Mouse (Mus musculus) lung, postnatal 36 days (tissue): ENCODE measurements around the gene Mob4.
"Not testable (repeated sequence)": the region's sequence is repeated elsewhere in the genome, so short reads cannot be mapped to it uniquely, and the experiment has no call there.

Source experiments
- DNase-seq: peaks from one replicate; pipeline ENCODE4 v3.0.0; 2022; ENCODE audit warnings: mixed read lengths

Gene Mob4

DNA sequence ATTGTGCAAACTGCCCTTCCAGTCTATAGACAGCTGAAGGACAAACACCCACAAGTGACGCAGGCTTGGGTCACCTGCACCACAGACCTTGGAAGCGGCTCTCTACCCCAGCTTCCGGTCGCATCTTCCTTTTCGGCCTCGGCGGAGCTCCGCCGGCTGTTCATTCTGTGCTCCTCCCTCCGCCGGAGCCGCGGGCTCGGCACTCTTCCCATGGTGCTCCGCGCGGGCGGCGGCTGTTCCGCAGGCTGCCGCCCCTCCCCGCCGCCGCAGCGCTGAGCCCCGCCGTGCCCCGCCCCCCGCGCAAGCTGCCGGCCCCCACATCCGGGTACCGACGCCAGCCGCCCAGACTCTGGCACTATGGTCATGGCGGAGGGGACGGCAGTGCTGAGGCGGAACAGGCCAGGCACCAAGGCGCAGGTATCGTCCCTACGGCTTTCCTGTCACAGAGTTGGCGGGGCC is at the start of gene Mob4:
Gene Mob4 (plus strand): TSS at position 289 of the 459 bp plus-strand sequence.
- peak; percentile 92 for DNase-seq

DNA sequence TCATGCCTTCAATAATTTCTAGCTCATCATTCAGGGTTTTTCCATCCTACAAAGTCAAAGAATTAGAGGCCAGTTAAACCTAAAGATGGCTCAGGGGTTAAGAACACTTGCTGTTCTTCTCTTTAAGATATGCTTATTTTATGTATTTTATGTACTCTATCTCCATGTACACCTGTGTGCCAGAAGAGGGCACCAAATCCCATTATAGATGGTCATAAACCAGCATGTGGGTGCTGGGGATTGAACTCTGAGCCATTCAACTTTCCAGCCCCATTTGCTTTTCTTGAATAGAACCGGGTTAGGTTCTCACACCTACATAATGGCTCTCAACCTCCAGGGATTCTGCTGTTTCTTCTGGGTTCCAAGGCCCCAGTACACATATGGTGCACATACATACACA is 48.9 kb upstream of the Mob4 start:
- no peak for DNase-seq

DNA sequence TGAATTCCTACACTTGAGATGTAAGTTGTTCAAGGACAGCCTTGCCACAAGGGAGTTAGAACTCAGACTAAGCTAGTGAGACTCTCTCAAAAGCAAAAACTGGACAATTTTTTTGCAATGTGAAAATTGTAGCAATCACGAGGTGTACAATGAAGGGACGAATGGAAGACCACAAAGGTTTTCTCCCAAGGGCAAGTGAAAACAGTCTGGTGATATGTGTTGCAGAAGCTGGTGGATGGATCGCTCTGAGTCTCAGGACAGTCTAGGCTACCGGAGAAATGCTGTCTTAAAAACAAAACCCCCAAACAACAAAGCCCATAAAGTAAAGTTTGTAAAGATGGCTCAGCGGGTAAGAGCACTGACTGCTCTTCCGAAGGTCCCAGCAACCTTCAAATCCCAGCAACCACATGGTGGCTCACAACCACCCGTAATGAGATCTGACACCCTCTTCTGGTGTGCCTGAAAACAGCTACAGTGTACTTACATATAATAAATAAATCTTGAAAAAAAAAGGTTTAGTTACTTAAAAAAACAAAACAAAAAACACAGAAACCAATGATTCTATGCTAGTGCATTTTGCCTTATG is 45.2 kb upstream of the Mob4 start:
- DNase-seq, result no peak

DNA sequence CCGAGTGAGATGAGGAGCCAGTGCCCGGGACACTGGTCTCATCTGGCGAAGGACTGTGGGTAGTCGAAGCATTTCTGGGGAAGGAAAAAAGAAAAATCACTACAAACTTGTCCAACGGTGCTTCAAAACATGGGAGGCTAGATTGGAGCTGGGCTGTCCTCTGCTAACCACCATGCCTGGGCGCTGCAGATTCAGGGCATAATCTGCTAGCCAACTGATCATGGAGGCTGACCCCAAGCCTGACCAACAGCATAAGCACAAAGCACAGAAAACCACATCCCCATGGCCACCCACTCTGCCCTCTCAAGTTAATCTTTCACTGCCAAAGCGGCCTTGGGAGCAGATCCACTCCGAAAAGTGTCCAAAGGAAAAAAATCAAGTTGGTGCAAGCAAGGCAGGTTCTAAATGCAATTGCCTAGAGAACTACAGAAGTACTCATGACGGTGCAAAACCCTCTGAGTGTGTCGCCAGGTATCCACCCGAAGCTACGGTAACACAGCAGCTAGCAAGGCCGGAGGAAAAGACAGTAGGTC is 44.1 kb upstream of the Mob4 start:
- no peak for DNase-seq

DNA sequence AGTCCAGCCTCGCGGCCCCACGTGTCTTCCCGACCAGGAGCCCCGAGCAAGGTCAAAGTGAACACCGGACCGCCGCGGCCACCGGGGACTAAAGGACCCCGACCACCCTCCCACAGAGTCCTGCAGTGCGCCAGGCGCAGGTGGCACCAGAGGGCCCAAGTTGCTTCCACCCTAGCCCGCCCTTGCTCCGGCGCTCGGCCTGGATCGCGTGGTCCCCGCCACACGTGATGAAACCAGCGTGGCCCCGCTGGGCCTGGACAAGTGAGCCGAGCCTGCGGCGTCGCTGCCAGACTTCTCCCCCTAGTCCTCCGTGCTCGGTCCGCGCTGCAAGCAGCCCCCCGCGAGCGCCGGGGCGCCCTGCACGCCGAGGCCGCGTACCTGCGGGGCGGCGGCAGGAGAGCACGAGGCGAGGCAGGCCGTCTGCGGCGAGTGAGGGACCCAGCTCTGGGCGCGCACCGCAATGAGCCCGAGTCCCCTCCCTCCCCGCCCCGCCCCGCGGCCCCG is 43.6 kb upstream of the Mob4 start:
- no peak for DNase-seq

DNA sequence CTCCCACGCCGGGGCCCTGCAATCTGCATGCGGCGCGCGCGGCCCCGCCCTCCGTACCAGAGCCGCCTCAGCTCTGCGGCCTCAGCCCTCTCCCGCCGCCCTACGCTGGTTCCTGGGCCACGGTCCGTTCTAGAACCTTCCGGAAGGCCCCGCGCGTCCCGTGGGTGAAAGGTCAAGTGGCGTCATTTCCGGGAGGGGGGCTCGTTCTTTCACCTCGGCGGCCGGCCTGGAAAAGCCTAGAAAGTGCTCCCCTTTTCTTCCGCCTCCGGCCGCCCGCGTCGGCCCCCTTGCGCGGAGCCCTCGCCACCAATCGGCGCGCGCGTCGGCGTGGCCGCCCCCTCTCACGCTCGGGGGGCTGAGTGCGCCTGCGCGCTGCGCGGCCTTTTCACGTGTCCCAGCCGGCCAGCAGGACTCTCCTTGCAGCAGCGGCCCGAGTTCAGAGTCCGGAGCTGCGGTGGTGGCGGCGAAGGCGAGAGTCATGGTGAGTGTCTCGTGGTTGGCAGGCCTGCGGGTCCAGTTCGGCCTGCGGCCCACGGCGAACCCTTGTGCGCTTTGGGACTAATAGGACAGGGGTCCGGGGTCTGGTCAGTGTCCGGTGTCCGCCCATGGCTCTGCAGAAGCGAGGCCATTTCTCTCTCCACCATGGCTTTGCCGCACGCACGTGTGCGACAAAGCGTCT is 43.0 kb upstream of the Mob4 start, which contains the start of the genes Hspe1 and Hspd1:
Gene Hspe1 (plus strand): TSS at position 201 of the 679 bp plus-strand sequence.
Gene Hspd1 (minus strand): TSS at position 312 of the 679 bp plus-strand sequence.
- DNase-seq, result peak; percentile 99

DNA sequence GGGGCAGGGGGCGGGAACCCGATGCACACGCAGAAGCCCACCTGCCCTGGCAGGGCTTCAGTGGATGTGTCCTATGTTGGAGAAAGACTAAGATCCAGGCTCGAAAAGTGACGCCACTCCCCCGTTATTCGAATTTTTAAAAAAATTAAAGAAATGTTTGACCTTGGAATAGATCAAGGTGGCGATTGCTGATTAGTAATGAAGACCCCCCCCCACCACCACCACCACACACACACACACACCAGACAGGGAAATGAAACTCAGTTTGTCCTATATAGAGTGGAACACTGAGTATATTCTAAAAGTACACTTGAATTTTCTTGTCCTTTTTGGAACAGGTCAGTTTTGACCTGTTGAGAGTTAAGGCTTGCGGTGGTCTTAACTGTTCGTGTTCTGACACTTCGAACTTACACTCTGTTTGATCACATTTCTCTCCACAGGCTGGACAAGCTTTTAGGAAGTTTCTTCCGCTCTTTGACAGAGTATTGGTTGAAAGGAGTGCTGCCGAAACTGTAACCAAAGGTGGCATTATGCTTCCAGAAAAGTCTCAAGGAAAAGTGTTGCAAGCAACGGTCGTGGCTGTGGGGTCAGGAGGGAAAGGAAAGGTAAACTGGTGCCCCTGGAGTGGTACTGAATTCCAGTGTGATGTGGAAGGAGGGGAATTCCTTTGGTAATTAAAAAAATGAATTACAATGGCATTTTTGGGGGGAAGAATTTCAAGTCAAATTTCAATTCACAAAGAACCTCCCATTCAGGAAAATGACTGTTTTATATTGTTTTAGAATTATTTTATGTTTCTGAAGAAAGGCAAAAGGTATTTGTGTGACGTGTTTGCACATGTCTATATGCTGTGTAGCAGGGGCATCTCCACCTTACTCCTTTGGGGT is 42.2 kb upstream of the Mob4 start:
- DNase-seq, result no peak

DNA sequence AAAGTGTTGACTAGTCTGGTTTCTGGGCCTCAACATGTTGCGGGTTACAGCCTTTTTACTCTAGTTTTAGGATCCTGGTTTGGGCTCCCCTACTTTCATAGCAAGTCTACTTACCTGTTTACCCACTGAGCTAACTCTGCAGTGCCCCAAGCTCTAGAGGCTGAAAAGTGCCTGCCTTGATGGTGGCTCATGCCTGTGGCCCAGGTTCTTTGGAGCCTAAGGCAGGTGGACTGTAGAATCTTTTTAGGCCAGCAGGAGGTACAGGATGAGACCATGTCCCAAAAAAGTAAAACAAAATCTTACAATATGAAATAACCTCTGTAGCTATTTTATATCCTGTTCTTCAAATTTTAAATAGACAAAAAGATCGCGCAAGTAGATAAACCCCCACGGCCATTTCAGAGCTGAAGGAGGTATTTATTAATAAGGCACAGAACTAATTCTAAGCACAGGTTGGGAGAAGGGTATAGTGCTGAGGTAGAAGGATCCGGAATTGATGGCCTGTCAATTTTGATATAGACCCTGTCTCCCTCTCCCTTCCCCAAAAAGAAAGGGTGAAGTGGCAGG is 41.5 kb upstream of the Mob4 start:
- no peak for DNase-seq

DNA sequence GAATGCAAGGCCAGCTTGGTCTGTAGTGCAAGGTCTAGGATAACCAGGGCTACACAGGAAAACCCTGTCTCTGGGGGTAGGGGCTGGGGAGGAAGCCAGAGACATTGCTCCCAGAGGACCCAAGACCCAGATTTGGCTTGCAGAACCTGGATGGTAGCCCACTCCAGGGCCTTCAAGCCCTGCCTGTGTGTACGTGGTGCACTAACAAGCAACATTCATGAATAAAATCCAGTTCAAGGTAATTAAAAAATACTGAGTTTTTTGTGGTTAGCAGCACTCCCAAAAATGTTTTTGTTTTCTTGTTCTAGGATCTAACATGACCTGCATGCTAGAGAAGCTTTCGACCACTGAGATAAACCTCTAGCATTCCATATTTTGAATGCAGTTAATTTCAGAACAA is 39.0 kb upstream of the Mob4 start:
- DNase-seq, result no peak

DNA sequence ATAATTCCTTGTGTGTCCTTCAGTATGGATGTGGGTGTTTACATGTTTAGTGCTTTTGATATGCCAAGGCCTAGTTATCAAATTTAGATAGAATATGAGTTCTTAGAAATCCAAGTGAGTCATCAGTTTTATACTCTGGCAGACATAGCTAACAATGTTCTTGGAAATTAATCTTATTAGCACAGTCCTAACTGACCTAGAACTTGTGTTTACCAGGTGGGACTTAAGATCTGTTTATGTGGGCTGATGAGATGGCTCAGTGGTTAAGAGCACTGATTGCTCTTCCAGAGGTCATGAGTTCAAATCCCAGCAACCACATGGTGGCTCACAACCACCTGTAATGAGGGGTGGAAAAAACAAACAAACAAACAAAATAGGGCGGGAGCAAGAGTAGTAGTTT is 38.6 kb upstream of the Mob4 start:
- no peak for DNase-seq

DNA sequence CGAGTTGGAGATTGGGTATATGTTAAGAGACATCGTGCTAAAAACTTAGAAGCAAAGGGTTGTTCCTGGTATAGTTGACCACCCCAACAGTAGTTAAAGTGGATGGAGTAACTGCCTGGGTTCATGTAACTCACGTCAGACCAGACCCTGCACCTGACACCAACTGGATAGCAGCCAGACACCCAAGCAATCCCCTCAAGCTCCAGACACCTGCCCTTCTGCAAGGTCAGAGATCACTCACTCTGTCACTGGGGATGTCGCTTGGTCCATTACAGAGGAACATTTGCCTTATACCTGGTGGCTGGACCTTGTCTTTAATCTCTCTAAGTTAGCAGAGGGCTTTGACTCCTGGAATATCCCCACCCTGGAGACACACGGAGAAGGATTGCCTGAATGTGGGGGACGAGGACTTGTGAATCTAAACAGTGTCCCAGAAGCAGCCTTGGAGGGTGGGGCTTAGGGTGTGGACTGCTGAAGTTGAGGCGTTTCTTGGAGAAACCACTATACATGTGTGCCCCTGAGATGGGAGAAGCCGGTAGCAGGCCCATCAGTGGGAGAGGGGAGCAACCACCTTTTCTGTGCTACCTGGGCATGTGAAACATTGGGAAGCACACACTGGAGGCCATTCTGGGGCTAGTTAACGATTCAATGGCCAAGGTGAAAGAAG is 24.0 kb upstream of the Mob4 start:
- no peak for DNase-seq

DNA sequence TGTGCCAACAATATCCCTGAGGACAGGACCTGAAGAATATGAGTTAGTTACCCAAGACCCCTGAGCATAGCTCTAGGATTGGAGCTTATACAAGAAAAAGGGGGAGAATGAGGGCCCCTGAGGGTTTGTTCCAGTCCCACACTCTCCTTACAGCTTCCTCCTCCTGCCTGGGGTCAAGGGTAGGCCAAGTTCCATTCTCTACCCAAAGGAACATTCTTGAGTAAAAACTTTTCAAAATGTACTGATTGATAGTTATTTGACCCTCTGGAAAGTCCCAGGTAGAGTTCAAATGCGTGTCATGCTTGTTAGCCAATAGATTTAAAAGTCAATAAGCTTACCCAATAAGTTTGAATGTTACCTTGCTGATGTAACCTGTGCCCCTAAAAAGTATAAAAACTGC is 23.4 kb upstream of the Mob4 start:
- no peak for DNase-seq

DNA sequence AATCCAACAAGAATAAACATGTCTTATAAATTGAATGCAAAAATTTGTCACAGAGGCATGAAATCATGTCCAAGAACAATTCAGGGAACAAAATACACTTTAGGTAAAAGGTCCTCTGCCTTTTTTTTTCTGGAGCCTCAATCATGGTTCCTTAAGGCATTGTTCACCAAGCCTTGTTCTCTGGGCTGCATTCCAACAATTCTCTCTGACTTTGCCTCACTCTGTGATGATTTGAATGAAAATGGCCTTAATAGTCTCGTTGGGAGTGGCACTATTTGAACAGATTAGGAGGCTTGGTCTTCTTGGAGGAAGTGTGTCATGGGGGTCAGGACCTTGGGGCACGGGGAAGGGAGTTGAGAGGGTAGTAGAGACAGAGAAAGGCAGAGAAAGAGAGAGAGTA is 22.6 kb upstream of the Mob4 start:
- no peak for DNase-seq

DNA sequence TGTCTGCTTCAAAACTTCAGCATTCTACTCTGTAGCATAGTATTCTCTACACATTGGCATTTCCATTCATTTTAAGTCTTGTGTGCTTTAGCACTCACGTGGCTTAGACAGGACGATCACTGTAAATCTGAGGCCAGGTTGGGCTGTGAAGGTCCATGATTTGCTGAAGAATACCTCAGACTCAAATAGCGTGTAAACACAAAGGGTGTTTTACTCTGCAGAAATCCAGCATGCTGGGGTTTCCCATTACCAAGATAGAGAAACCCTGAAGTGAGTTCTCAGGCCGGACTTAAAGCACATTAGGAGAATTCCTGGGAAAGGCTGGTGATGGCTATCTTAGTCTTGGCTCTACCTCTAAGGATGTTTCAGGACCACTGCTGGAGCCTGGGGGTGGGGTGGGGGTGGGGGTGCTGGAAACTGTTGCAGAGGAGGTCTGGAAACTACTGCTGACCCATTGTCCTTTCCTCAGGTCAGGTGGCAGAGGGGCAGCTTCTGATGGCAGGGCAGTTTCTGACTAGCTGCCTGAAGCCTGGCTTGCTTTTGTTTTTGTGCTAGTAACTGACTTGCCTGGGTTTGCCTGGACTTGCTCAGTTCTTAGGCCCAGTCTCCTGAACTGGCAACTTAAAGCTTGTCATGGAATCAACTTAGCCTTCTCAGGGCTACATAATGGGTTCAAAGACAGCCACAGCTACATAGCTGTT is 21.8 kb upstream of the Mob4 start:
- no peak for DNase-seq

DNA sequence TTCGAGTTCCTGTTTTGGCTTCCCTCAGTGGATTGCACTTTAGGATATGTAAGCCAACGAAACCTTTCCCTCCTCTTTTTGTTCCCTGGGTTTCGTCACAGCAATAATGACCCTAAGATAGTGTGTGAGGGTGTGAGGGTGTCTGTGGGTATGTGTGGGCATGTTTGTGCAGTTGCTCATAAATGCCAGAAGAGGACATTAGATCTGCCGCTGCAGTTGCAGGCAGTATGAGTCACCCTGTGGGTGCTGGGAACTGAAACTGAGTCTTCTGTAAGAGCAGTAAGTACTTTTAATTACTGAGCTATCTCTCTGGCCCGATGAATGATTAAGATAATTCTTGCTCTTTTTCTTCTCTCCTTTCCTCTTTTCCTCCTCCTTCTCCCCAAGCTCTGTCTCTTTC is 8.0 kb upstream of the Mob4 start:
- DNase-seq, result no peak

DNA sequence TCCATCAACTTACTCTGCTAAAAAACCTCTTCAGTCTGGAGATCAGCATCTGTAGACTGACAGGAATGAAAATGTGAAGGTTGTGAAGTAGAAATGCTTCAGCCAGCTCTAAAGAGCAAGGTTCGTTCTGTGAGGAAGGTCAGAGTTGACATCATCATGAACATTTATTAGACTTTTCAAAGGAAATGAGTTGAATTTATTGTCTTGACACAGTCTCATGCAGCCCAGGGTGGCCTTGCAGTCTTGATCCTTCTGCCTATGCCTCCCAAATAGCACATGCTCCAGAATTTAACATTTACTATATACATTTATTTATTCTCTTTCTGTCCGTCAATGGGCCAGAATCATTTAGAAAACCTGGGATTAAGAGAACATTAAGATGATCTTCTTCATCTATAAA is 7.5 kb upstream of the Mob4 start:
- DNase-seq, result no peak

DNA sequence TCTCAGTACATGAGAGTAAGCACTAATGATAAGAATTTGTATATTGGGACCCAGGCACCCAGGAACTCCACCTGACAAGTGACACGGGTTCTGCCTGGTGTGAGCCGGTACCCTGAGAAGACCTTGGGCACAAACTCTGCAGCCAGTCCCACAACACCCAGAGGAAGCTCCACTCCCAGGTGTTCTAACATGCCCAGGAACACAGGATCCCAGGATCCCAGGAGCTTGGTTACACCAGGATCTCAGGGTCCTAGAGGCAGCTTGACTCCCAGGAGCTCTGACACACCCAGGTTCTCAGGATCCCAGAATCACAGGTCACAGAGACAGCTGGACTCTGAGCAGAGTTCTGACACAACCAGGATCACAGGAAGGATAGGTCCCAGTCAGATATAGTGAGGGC is 6.9 kb upstream of the Mob4 start:
- DNase-seq, result not testable (repeated sequence)

DNA sequence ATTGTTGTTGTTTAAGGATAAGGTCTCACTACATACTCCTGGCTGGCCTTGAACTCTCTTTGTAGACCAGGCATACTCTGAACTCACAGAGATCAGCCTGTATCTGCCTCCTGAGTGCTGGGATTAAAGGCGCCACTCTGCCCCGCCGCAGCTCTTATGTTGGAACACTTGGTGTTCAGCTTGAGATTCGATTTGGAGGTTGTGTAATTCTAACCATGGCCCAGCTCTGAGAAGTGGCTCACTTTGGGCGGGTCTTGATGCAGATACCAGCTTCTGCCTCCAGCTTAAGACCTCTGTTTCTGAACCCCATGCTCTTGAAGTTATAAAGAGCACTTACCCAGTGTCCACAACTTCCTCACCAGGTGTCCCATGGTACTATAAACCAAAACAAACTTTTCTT is 1.3 kb upstream of the Mob4 start:
- no peak for DNase-seq

DNA sequence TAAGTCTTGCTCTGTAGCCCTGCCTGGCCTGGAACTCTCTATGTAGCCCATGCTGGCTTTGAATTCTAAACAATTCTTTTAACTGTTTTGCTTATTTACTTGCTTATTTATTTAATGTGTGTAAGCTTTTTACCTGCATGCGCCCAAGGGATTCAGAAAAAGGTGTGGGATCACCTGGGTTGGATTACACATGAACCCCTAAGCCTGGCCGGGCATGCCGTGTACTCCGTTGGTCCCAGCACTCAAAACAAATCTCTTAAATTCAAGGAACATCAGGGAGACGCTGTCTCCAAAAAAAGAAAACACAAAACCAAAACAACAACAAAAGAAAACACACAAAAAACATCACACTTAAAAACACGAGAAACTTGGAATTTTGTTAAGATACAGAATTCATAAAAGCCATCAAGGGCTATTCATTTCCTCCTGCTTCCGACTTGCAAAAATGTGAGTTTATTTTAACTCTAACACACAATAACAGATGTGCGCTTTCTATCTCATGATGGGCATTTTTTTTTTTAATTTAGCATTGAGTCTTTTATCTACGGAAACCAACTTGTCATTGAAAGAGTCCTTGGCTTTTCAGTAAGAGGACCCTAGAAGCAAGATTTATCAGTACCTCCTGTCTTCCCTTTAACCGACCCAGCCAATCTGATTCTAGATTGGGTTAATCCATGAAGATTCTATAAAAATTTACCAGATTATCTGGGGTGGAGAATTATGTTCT is 678 bp upstream of the Mob4 start:
- no peak for DNase-seq

DNA sequence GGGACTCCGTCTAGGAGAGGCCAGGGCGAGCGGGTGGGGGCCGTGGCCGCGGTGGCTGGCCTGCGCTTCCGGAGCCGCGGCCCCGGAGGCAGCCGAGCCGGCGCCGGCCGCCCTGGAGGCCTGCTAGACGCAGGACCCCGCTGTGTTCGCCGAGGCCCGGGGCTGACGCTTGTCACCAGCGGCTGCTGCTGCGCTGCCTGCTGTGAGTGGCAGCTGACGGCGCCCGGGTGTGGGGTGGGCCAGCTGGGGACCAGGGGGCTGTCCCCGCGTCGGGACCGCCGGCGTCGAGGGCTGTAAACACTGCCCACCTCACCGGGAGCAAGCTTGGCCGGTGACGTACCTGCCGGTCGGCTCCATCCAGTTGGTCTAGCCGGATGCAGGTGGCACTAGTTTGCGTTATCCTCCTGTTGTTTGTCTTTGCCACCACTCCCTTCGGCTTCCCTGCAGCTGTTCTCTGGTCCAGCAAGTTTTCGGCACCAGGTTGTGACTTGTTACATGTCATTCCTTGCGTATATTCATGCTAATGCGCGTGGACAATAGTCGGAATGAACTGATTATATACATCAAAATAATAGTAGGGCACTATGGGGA is 488 bp downstream of the Mob4 start:
- DNase-seq, result peak; percentile 54

DNA sequence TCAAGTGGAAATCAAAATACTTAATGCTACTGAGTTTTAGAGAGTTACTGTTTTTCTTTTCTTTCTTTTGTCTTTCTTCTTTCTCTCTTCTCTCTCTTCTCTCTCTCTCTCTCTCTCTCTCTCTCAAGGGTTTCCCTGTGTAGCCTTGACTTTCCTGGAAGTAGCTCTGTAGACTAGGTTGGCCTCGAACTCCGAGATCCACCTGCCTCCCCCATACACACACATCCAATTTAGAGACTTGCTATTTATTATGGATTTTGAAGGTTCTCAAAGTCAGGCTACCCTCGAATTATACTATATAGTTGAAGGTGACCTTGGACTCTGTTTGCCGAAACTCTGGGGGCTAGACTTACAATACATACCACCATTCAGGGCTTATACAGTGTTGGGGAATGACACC is 1.3 kb downstream of the Mob4 start:
- no peak for DNase-seq
